Mouse (Mus musculus): Measurements from ENCODE around the gene Clec16a.

Gene Clec16a

DNA sequence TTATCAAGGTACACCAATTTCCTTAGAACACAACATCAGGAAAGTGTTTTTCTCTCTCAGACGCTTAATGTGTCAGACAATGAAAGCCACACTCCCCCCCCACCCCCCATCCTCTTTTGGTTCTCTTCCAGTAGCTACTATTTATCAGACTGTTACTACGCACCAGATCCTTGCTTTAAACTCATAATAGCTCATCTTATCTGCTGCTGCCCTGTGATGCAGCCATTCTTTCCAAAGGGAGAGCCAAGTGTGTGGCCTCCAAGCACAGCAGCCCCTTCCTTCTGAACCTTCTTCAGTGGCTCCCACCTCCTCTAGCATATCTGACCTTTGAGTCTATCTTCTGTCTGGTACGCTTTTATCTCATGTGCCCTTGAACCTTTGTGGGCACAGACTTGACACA is 145.3 kb downstream of the Clec16a start:
- DNase-seq, result no peak

DNA sequence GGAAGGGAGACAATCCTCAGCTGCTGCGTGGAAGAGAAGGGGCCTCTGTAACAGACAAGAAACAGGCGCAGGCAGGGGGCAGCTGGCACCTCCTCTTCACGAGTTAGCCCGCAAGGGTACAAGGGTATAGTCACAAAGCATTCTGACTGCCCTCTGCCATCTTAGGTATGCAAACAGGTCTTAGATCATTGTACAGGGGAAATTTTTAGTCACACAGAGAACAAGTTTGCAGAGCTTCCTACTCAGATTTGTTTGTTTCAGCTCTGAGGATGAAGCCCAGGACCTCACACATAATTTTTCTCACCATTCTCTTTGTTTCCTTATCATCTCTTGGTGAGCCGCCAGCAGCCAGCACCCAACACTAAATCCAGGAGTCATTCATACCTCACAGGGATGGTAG is 146.6 kb downstream of the Clec16a start:
- no peak for DNase-seq

GRCm38 (mm10) chr16:10692848-10693247 is 147.7 kb downstream of the Clec16a start:
- no peak for DNase-seq

GRCm38 (mm10) chr16:10693424-10693823 is 148.3 kb downstream of the Clec16a start:
- DNase-seq, result no peak

DNA sequence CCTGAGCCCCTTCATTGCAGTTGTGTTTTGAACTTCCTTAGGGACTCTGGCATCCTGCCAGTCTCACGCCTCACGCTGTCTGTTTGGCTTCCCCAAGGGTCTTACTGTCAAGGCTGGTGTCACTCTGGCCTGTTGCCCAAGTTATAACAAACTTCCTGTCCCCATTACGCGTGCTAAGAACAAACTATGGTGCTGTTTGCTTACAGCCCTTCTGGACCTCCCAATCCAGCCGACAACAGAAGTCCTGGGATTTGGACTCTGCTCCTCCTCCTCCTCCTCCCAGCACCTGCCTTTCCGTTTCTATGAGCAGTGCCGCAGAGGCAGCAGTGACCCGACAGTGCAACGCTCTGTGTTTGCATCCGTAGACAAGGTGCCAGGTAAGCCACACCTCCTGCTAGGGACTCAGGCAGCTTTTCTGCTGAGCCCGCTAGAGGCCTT is 149.3 kb downstream of the Clec16a start:
- no peak for DNase-seq

- DNase-seq, result no peak
Measured at GRCm38 (mm10) chr16:10697861-10698659, 152.9 kb downstream of the Clec16a start.

DNA sequence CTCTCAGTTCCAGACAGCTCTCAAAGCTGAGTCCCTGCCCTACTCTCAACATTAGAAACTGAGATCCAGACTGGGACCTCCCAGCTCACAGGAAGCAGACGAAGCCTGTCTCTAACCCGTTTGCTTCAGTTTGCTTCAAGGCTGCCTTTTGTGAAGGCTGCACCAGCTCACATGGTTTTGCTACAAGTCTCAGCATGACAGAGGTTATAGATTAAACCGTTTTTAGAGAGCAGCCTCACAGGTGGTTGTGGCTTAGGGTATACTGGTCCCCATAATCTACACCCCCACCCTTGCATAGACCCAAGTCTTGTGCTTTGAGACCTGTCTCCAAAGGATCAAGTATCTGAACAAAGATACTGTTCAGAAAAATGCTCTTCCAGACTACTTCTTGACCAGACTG is 154.2 kb downstream of the Clec16a start:
- DNase-seq, result no peak

DNA sequence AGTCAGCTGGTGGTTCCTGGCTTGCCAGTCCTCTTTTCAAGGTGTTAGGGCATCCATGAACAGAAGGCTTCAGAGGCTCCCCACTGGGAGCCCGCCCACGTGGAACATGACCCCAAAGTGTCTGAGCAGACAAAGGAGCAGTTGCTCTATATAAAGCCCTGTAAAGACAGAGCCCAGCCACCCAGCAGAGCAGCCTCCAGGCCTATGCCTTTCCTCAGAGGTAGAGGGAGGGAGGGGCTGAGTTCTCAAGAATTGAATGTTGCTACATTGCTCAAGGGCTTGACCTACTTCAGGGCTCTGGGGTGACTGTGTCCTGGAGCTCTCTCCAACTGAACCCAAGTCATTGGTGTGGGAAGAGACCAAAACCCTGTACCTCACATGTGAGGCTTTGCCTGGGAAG is 155.0 kb downstream of the Clec16a start:
- DNase-seq, result no peak

DNA sequence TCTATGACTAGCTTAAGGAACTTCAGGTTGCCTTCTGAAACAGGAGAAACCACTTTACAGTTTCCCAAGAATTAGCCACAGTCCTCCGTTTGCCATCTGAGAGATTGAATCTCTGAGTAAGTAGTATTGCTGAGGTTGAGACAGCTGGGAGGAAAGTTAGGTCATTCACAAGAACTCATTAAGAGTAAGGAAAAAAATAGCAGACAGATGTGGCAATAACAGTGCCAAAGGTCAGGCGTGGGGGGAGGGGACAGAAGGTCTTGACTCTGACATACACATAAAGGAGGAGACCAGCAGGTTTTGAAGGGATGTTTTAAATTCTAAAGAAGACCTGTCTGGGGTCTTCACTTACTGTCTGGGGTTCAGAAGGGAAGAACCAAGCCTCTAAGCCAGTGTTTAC is 157.3 kb downstream of the Clec16a start:
- DNase-seq, result no peak

- DNase-seq, result no peak
Measured at GRCm38 (mm10) chr16:10703932-10704331, 158.8 kb downstream of the Clec16a start.

GRCm38 (mm10) chr16:10705396-10705795 is 160.3 kb downstream of the Clec16a start:
- DNase-seq, result no peak

GRCm38 (mm10) chr16:10711524-10711923 is 166.4 kb downstream of the Clec16a start:
- DNase-seq, result no peak

DNA sequence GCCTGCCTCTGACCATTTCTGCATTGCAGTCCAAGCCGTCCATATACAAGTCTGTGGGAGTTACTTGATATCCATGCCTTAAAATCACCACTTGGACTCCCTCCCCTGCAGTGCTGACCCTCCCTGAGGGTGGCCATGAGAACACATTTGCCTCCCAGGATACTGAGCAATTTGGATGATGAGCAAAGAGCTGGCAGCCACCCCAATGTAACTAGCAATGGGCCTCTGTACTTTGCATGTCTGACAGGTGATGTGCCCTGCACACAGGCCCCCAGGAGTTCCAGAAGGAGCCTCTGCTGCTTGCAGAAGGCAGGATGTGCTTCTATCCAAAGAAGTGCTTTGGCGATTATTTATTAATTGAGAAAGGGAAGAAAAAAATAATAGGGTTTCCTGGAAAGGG is 167.9 kb downstream of the Clec16a start:
- no peak for DNase-seq

DNA sequence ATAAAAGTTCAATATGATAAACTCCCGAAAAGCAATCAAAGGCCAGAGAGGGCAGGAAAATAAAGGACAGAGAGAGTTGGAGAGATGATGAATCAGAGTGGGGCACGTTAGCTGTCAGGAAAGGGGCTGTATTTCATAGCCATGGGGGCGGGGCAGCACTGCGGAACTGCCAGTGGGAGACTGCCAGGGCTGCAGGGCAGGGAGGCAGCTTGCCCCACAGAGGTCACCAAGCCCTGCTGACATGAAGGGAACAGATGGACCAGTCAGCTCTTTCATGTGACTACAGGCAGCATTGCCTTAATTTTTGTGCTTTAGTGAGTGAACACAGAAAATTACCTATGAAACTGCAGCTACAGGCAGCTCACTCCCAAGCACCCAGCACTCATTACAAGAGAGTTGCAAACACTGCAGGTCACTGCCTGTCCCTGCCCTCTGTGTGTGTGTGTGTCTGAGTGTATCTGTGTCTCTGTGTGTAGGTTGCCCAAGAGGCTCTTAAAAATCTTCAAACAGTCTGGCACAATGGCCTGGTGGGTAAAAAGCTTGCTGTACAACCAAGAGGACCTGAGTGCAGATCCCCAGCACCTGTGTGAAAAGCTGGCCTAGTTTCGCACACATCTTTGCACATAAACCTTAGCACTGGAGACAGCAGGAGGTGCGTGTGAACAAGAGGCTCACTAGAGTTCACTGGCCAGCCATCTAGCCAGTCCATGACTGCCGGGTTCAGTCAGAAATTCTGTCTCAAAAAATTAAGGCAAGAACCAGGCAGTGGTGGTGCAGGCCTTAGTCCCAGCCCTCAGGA is 168.5 kb downstream of the Clec16a start:
- DNase-seq, result no peak

DNA sequence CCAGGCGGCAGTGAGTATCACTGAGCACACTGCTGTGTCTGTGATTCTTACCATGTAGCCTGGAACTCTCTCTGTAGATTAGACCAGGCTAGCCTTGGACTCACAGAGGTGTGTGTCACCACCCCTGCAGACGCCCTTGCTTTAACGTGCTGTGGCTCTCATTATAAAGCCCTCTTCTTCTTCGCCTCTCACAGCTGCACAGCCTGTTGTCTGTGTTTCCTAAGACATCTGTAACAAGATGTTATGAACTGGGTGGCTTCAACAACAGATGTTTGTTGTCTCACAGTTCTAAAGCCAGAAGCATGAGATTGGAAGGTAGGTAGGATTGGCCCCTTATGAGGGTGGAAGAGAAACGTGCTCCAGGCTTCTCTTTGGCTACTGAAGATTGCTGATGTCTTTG is 170.1 kb downstream of the Clec16a start:
- no peak for DNase-seq

- no peak for DNase-seq
Measured at GRCm38 (mm10) chr16:10715632-10716031, 170.5 kb downstream of the Clec16a start.

GRCm38 (mm10) chr16:10716696-10717095 is 171.6 kb downstream of the Clec16a start:
- DNase-seq, result no peak

DNA sequence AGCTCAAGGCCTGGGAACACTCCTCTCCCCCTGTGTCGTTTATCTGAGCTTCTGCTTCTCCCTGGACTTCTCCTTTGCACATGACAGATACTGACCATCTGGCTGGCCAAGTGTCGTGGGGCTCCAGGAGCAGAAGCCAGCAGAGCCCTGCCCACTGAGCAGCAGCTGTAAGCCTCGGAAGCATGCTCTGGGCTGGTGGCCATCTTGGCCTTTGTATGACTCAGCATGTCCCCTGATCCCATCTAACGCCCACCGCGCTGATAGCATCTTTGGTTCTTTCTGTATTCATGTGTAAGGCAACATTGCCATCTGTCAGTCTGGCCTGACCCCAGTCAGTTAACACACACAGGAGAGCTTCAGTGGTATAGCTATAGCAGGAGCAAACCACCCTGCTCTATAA is 174.8 kb downstream of the Clec16a start:
- no peak for DNase-seq

- DNase-seq, result no peak
Measured at GRCm38 (mm10) chr16:10722882-10723544, 177.9 kb downstream of the Clec16a start.

- DNase-seq, result peak; percentile 26
Measured at GRCm38 (mm10) chr16:10723816-10724647, 178.9 kb downstream of the Clec16a start.

- no peak for DNase-seq
Measured at GRCm38 (mm10) chr16:10725156-10725555, 180.0 kb downstream of the Clec16a start.

DNA sequence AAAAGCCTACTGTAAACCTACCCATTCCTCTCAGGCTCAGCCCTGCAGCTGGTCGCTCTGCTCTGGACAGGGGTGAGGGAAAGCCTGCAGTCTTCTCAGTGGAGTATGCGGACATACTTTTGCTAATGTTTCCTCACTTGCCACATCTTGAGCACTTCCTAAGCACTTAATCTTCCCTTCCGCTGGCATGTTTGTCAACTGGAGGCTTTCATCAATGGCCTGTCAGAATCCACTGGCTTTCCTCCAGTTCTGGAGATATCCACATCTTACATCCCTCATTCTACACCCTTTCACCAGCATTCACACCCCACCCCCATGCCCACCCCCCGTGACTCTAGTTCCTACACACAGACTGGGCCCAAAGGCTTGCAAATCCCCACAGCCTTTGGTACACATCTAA is 182.5 kb downstream of the Clec16a start:
- DNase-seq, result no peak

GRCm38 (mm10) chr16:10728886-10729285 is 183.7 kb downstream of the Clec16a start:
- DNase-seq, result no peak
